Mouse (Mus musculus) adrenal gland, adult 18-20 months (tissue): ENCODE results near the gene Serf1. TPM values are rescaled to one million over a fixed set of nuclear protein-coding genes. Genes with fewer than 3 reads are reported as not detected.
"Not testable (repeated sequence)": the region's sequence is repeated elsewhere in the genome, so short reads cannot be mapped to it uniquely, and the experiment has no call there.

ENCODE experiments used
- DNase-seq, 2 experiments: peaks; one replicate each; pipeline ENCODE4 v3.0.0; 2021 to 2022; ENCODE audit warnings: low spot score in 2 of 2
- long read RNA-seq, 2 experiments: library from polyadenylated mRNA; stranded (forward); transcript quantifications; one replicate each; pipeline ENCODE4 v2.0.0; 2021
- total RNA-seq, 2 experiments: library from RNA; stranded (reverse); gene quantifications; 1 replicate in 1 of 2; 2 replicates in 1 of 2; pipeline ENCODE4 v1.2.3; 2021

Serf1 gene
- total RNA-seq = 10 to 100 TPM; 15.2 to 22.2 TPM
- long read RNA-seq, experiment 1 = 0 reads
- long read RNA-seq, experiment 2, transcript Serf1-201 (3 exons, 601 nt) = major isoform, 28 of 29 reads
- long read RNA-seq, experiment 2, partial matches to known transcripts = 0 of 29 reads
- long read RNA-seq, experiment 2, other reads (novel, unspliced or antisense) = 1 of 29 reads

DNA sequence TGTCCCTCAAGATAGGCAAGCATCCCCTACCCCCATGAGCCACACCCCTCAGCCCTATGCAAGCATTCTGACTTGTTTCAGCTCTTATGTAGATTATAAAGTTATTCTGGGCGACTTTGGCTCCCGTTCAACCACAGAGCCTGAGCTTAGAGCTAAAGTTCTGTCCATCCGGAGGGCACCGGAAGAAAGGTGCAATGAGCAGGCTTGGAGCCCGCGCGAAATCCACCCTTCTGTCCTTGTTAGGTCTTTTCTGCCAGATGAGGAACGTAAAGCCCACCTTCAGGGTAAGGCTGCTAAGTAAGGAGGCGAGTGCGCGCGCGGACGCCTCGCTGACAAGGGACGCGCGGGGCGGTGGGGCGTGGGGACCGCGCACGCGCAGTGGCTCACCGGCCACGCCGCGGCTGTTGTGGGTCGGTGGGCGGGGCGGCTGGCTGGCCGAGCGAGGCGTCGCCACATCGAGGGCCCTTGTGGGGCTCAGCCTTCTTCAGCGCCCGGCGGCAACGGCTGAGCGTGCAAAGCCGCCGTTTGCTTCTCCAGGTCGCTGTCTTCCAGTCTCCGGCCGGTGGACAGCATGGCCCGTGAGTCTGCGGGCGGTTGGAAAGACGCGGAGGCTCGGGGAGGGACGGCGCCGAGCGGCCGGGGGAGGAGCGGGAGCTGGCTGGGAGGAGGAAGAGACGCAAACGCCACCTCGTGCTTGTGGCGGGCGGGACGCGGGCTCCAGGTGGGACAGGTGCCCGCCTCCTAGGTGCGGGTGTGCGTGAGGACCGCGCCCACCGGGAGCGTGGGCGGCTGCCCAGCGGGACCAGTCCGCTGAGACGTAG, at the start of gene Serf1:
Serf1 (plus strand) TSS at position 361 of the 821 bp plus-strand sequence.
- DNase-seq = peak; percentile 85 to 86

DNA sequence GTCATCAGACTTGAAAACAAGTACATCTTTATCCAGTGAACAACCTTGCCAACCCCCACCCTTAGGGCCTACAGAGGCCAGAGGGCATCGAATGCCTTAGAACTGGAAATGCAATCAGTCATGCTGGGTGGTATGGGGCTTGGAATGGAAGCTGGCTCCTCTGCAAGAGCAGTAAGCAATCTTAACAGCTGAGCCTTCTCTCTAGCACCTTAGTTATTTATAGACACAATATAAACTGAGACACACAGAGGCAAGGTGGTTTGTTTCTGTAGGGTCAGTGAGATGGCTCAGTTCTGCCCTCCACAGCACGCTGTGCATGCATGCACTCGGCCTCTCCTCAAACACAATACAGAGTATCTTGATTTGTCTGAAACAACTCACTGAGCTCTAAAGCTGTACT, 43.9 kb upstream of the Serf1 start:
- no peak for DNase-seq

GRCm38 (mm10) chr13:100067821-100068220, 40.0 kb upstream of the Serf1 start:
- no peak for DNase-seq

DNA sequence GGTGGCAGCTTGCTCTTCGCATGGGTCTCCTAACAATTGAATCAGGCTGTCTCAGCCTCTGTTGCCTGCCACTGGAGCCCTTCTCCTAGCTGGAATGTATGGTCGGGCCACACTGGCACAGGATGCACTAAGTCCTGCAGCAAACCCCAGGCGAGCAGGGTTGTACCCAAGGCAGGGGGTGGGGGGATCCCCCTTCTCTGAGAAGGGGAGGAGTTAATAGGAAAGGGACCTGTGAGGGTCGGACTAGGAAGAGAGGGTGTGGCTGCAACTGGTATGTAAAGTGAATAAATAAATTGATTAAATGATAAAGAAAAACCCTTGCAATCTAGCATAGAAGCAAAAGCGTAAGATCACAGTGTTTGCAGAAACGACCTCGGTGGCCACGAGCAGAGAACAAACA, 36.3 kb upstream of the Serf1 start:
- DNase-seq = no peak

GRCm38 (mm10) chr13:100098808-100099207, 9.0 kb upstream of the Serf1 start:
- DNase-seq = no peak

DNA sequence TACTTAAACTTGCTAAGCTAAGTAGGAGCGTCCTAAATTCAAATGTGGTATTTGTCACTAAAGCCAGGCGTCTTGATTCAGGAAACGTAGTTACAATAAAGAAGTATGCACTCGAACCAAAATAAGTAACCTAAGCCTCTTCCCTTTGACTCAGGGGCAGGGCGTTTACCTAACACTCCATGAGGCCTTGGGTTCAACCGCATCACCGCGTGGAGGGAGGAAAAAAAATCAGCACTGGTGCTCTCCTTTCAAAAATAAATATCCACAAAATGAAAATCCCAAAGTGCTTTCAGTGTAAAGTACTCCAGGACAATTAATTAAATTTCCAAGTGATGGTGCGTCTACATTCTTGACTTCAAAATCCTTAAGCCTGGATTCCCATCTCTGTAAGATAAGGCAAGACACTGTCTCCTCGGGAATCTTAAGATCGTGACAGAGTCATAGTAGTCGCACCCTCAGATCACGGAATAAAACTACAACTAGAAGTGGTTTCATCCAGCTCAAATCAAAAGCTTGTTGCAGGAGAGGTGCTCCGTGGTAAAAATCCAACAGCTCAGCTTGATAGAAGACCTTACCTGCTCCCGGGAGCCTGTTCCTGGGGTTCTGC, 4.7 kb upstream of the Serf1 start:
- no peak for DNase-seq

GRCm38 (mm10) chr13:100103748-100104254, 4.0 kb upstream of the Serf1 start, which contains the start of gene Bdp1:
TSS of gene Bdp1 (minus strand) at chr13:100104070.
- DNase-seq = peak; percentile 98 to 99

DNA sequence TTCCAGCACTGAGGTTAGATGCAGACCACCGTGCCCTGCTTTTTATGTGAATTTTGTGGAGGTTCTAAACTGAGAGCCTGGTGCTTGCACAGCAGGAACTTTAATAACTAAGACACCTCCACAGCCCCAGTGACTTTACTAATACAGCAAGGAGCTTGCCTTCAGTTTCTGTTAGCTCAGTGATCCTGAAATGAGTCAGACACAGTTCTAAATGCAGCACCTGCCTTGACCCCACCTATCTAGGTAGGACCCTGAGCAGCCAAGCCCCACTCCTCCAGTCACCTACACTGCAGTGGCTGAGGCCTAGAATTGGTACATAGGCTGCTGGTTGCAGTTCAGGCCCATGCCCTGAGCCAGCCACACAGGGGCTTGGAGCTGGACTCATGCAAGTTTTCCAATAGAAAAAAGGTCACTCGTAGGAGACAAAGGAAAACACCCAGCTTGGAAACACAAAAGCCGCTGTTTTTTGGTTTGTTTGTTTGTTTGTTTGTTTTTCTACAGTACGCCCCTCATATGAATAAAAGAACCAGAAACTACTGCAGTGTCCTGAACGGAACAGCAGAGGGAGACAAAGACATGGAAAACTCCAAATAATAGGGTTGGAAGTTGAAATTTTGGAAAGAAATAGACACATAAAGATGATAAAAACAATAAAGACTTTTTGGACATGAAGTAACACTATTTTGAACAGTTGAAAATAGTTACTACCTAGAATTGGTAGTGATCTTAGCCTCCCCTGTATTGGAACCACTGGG, 4.6 kb downstream of the Serf1 start:
- no peak for DNase-seq

GRCm38 (mm10) chr13:100123970-100124369, 16.2 kb downstream of the Serf1 start:
- no peak for DNase-seq

GRCm38 (mm10) chr13:100124423-100125257, 16.8 kb downstream of the Serf1 start, which contains the start of gene Smn1:
TSS of gene Smn1 (plus strand) at chr13:100124852.
- peak; percentile 95 for DNase-seq

DNA sequence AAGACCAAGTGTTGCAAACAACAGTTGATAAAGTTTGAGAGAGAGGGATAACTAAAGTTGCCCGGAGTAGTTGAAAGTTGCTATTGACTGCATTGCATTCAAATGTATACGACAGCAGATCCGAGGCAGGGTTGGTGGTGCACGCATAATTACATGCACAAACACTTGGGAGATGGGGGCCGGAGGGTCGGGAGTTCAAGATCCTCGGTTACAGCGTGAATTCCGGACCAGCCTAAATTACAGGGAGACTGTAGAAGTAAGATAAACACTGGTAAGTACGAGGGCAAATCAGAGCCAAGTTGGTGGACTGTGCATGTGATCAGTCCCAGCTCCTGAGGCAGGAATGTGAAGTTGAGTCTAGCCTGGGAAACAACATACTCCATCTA, 17.4 kb downstream of the Serf1 start:
- no peak for DNase-seq

DNA sequence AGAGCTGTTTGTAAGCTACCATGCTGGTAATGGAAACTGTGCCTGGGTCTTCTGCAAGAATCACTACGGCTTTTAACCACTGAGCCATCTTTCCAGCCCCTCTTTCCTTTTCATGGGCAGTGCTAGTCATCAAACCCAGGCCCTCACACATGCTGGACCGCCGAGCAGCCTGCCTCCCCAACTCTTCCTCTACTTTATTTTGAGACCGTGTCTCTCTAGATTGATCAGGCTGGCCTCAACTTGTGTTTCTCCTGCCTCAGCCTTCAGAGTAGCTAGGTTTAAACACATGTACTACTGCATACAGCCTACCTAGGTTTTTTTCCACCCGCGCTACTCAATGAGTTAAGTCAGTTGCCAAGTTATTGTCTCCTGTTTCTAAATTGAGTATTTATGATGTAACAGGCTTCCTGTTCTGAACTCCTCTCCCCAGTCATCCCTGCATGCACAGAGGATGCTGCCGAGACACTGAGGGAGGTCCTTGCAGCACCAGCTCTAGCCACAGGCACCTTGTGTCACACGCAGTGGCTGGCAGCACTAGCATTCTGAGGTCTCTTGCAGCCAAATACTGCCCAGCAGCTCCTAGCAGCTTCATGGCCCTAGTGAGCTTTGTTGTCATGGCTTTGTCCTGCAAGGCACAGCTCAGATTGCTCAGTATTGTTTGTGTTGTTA, 34.0 kb downstream of the Serf1 start:
- DNase-seq = no peak

GRCm38 (mm10) chr13:100152659-100153058, 44.8 kb downstream of the Serf1 start:
- DNase-seq = no peak

DNA sequence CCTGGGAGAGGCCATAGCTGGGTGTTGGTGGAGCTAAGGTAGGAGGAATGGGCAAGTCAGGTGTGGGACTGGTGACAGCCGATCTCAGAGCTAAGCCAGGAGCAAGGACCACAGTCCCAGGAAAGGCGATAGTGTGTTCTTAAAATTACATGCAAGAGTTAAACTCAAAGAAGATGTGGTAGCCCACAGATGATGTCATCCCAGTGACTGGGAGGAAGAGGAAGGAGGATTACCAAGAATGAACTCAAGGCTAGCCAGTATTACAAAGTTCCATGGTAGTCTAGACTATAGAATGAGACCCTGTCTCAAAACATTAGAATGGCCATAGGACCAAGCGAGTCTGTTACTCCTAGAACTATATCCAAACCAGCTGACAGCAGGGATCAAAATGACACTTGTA, 48.8 kb downstream of the Serf1 start:
- no peak for DNase-seq

GRCm38 (mm10) chr13:100161171-100161870, 53.5 kb downstream of the Serf1 start:
- not testable (repeated sequence) for DNase-seq

DNA sequence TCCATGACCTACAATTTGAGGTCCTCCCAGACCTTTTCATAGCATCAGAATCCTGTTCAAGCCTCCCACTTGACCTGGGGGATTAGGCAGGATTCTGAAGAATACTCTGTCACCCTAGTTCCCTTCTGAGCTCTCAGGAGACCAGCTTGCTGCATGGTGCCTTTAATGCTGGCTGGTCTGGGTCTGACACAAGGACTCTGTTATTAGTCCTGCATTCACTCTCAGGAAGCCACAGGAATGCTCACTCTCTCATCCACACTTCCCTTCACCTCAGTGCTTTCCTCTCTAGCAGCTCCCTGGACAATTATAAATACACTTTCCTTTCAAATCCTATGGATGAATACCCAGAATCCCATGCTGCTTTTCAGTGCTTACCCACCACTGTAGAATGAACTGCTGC, 54.7 kb downstream of the Serf1 start:
- DNase-seq = not testable (repeated sequence)
